Mouse (Mus musculus) Patski (cell line): ENCODE measurements around the gene Kcnc2. TPM values are rescaled to one million over a fixed set of nuclear protein-coding genes. Genes with fewer than 3 reads are reported as not detected.
"Not testable (repeated sequence)": the region's sequence is repeated elsewhere in the genome, so short reads cannot be mapped to it uniquely, and the experiment has no call there.

Experiments
- ATAC-seq: fragments of 100-300 bp; one replicate; pipeline ENCODE4 v1.8.0; 2021
- CTCF ChIA-PET: fragments of 350-600 bp; sonication (Branson Sonifier 250); formaldehyde crosslinking; loops from one replicate; lab custom pipeline; 2022; ENCODE audit warnings: inconsistent platforms; lab: Charles Lee
- POLR2A ChIA-PET: fragments of 350-600 bp; sonication (Branson Sonifier 250); formaldehyde crosslinking; loops from one replicate; lab custom pipeline; 2022; ENCODE audit warnings: antibody characterized with exemption, inconsistent platforms; lab: Charles Lee
- DNase-seq: peaks from one replicate; pipeline ENCODE4 v3.0.0-alpha.2; 2011; ENCODE audit warnings: low read depth, low spot score
- H3K27me3 ChIP-seq: fragments of 371-371 bp; one replicate; pipeline ENCODE4 v1.5.1; 2021
- CTCF ChIP-seq: fragments of 100-300 bp; IDR thresholded peaks from one replicate; pipeline ENCODE4 v1.5.1; 2021
- in situ Hi-C: fragments of 300-500 bp; cut with MboI; formaldehyde crosslinking; loops from 3 replicates; pipeline ENCODE4 v1.11.1; 2018; ENCODE audit warnings: low pct_unique_long_range_greater_than_20kb, mixed read lengths
- polyA plus RNA-seq: library from polyadenylated mRNA; unstranded; gene quantifications from one replicate; pipeline ENCODE4 v1.2.3, GENCODE M21; 2021

Kcnc2 gene
- polyA plus RNA-seq = 0.14 TPM

- ChIA-PET POLR2A (no interaction called here), CTCF (interaction anchor here (1.5 kb wide), 1 partner anchor 11 kb away, joined by 3 read pairs; no protein-coding TSS in a partner anchor)
- no peaks in the 10 kb centered on the region for H3K27me3 ChIP-seq
- DNase-seq = no peak
- in situ Hi-C loops = no loop called here
- TF ChIP-seq CTCF = no peak
- peak; percentile 23 for ATAC-seq
These were observed at the start of gene Kcnc2 for GRCm38 (mm10) chr10:112270887-112271802. Gene Kcnc2 (plus strand): TSS chr10:112271121.

GRCm38 (mm10) chr10:112227073-112227472 is 43.8 kb upstream of the Kcnc2 start:
- no peaks in the 10 kb centered on the region for H3K27me3 ChIP-seq
- peak; percentile 70 for ATAC-seq
- peak; percentile 73 for DNase-seq
- TF ChIP-seq CTCF = no peak
- CTCF ChIA-PET = no interaction called here
- POLR2A ChIA-PET = no interaction called here
- in situ Hi-C loops = no loop called here

DNA sequence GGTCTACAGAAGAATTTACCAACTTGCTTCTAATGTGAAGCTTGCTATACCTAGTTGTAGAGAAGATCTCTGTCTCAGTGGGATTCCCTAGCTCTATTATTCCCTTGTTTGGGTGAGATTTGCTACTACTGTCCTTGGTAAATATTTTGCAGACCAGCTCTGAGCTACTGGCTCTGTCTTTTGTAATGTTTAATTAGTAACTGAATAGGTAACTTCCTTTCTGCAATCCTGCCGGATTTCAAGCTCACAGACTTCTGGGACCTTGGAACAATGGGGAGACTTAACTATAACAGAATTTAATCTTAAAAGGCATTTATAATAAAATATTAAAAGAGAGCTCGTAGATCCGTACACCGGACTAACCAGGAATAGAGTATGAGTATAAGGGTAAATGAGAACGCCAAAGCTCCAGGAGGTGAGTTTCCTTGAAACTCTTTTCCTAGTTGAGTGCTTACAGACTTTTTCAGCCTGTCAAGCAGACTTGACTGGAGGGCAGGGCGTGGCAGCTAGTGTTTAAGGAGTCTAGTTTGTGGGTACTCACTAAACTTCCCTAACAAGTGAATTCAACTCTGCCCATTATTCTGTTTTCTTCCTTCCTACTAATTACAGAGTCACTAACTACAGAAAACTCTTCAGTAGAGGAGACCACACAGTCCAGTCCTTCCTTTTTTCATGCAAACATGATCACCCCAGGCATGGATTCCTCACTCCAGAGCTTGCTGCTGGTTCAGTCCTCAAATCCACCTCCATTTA is 41.7 kb upstream of the Kcnc2 start:
- ATAC-seq = peak; percentile 44
- in situ Hi-C loops, DNase-seq, H3K27me3 ChIP-seq, POLR2A ChIA-PET: not testable (repeated sequence)
- CTCF ChIA-PET = interaction anchor here (0.9 to 1.0 kb wide), 2 partner anchors 16 to 421 kb away, joined by 3 read pairs; no protein-coding TSS in a partner anchor

DNA sequence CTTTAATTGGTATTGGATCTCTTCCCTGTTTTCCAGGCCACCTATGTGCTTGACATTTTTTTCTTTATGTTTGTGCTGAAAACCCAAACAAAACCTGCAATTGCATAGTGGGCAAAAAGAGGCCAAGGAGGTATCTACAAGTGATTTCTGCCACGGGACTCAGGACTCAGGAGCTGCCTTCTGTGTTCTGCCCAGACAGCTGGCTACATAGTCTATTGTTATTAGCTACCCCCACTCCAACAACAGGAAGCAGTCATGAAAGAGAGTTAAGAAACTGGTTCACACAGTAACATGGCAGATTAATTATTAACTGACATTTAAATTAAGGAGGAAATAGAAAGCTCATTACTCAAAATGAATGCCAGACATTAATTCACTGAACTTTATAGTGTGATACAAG is 38.2 kb upstream of the Kcnc2 start:
- H3K27me3 ChIP-seq, in situ Hi-C loops, CTCF ChIA-PET, POLR2A ChIA-PET, DNase-seq, ATAC-seq: not testable (repeated sequence)

GRCm38 (mm10) chr10:112235396-112235940 is 35.5 kb upstream of the Kcnc2 start:
- DNase-seq, ATAC-seq, POLR2A ChIA-PET, H3K27me3 ChIP-seq, CTCF ChIA-PET, in situ Hi-C loops: not testable (repeated sequence)

GRCm38 (mm10) chr10:112248273-112248672 is 22.6 kb upstream of the Kcnc2 start:
- DNase-seq = no peak
- POLR2A ChIA-PET = no interaction called here
- in situ Hi-C loops = no loop called here
- TF ChIP-seq CTCF = no peak
- no peak for ATAC-seq
- CTCF ChIA-PET = interaction anchor here (1.9 kb wide), 1 partner anchor 13 kb away, joined by 4 read pairs; no protein-coding TSS in a partner anchor
- no peaks in the 10 kb centered on the region for H3K27me3 ChIP-seq

DNA sequence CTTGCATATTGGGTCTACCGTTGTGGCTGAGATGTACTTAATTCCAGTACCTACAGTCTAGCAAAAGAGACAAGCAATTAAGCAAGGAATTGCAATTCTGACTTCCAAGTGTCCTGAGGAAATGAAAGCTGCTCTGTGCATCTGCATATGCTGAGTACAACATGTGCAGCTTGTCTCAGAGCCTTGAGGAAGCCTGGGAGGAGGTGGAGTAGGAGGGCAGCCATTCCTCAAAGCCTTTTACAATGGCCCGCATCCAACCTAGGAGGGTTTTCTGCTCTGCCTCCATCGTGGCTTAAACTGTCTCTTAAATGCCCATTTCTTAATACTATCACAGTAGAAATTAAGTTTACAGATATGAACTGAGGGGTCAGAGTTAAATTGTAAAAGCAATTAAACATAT is 7.5 kb upstream of the Kcnc2 start:
- CTCF ChIA-PET = no interaction called here
- H3K27me3 ChIP-seq = peaks cover 3% of the 10 kb centered on the region
- POLR2A ChIA-PET = no interaction called here
- TF ChIP-seq CTCF = no peak
- ATAC-seq (no peak), DNase-seq (no peak)
- in situ Hi-C loops = no loop called here

- in situ Hi-C loops = no loop called here
- DNase-seq (no peak), ATAC-seq (no peak)
- ChIA-PET POLR2A (no interaction called here), CTCF (interaction anchor here (1.0 kb wide), 1 partner anchor 8 kb away, joined by 3 read pairs; no protein-coding TSS in a partner anchor)
- no peak for TF ChIP-seq CTCF
- H3K27me3 ChIP-seq = no peaks in the 10 kb centered on the region
These were observed 1.4 kb upstream of the Kcnc2 start for GRCm38 (mm10) chr10:112269481-112269880.

- DNase-seq (no peak), ATAC-seq (peak; percentile 70)
- TF ChIP-seq CTCF = no peak
- H3K27me3 ChIP-seq = no peaks in the 10 kb centered on the region
- in situ Hi-C loops = no loop called here
- CTCF ChIA-PET = interaction anchor here (1.0 to 1.5 kb wide), 2 partner anchors 9 to 10 kb away, joined by 3 read pairs; no protein-coding TSS in a partner anchor
- POLR2A ChIA-PET = no interaction called here
These were observed 761 bp upstream of the Kcnc2 start for GRCm38 (mm10) chr10:112269939-112270781.

DNA sequence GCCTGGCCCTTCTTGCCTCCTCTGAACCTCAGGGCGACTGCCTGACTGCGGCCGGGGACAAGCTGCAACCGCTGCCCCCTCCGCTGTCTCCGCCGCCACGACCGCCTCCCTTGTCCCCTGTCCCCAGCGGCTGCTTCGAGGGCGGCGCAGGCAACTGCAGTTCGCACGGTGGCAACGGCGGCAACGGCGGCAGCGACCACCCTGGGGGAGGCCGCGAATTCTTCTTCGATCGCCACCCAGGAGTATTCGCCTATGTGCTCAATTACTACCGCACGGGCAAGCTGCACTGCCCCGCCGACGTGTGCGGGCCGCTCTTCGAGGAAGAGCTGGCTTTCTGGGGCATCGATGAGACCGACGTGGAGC is 863 bp downstream of the Kcnc2 start:
- DNase-seq (no peak), ATAC-seq (no peak)
- ChIA-PET POLR2A (no interaction called here), CTCF (no interaction called here)
- in situ Hi-C loops = no loop called here
- no peak for TF ChIP-seq CTCF
- no peaks in the 10 kb centered on the region for H3K27me3 ChIP-seq
